Mouse (Mus musculus) midbrain, embryonic 16.5 days (tissue): ENCODE data around the gene Krtcap2. TPM values are rescaled to one million over a fixed set of nuclear protein-coding genes. Genes with fewer than 3 reads are reported as not detected.
A peak's percentile ranks its signal among the peaks of the same experiment; 100 is the strongest.

Experiments
- ATAC-seq: fragments of 200-750 bp; cut with Nextera tagmentation; 2 replicates; pipeline ENCODE4 v1.8.0; 2017; ENCODE audit warnings: moderate TSS enrichment
- H3K27ac ChIP-seq: fragments of 300-500 bp; sonication (generic); 2 replicates; pipeline ENCODE4 v1.5.1; 2014; ENCODE audit warnings: mild to moderate bottlenecking, low read length, mixed read lengths
- H3K27me3 ChIP-seq: fragments of 300-500 bp; sonication (generic); 2 replicates; pipeline ENCODE4 v1.6.1; 2014; ENCODE audit warnings: low read depth, low read length, mixed read lengths; ENCODE audit not compliant: control insufficient read depth, insufficient read depth
- H3K36me3 ChIP-seq: fragments of 300-500 bp; sonication (generic); 2 replicates; pipeline ENCODE4 v1.6.1; 2014; ENCODE audit warnings: mild to moderate bottlenecking, low read length, moderate library complexity, mixed read lengths; ENCODE audit not compliant: control insufficient read depth, insufficient read depth
- H3K4me1 ChIP-seq: fragments of 300-500 bp; sonication (generic); 2 replicates; pipeline ENCODE4 v1.6.1; 2014; ENCODE audit warnings: mild to moderate bottlenecking, low read length, mixed read lengths; ENCODE audit not compliant: control insufficient read depth, insufficient read depth
- H3K4me2 ChIP-seq: fragments of 300-500 bp; sonication (generic); 2 replicates; pipeline ENCODE4 v1.6.1; 2014; ENCODE audit warnings: mild to moderate bottlenecking, low read length, mixed read lengths
- H3K4me3 ChIP-seq: fragments of 300-500 bp; sonication (generic); 2 replicates; pipeline ENCODE4 v1.5.1; 2014; ENCODE audit warnings: low read depth, mild to moderate bottlenecking, low read length, moderate library complexity, mixed read lengths
- H3K9ac ChIP-seq: fragments of 300-500 bp; sonication (generic); 2 replicates; pipeline ENCODE4 v1.6.1; 2014; ENCODE audit warnings: low read depth, low read length, mixed read lengths
- H3K9me3 ChIP-seq: fragments of 300-500 bp; sonication (generic); replicated peaks from 2 replicates; pipeline ENCODE4 v1.6.1; 2014; ENCODE audit warnings: mild to moderate bottlenecking, low read length, mixed read lengths; ENCODE audit not compliant: control insufficient read depth, poor library complexity, severe bottlenecking
- WGBS: fragments of 180-500 bp; shearing (Covaris S2); extraction: QIAGEN DNeasy Blood & Tissue Kit; methylation state at CpG from one replicate; pipeline ENCODE4 v1.1.7; 2014; 5-methylcytosine and 5-hydroxymethylcytosine counted together
- polyA plus RNA-seq: library from polyadenylated mRNA; unstranded; fragments of >200 nt; fragmentation: Nextera tagmentation; extraction: Ambion mirVana; gene quantifications from 2 replicates; pipeline ENCODE4 v1.2.1, GENCODE M21; 2015

Krtcap2 gene
- polyA plus RNA-seq, 1 experiment from 2014 or later, result 195 TPM

DNA sequence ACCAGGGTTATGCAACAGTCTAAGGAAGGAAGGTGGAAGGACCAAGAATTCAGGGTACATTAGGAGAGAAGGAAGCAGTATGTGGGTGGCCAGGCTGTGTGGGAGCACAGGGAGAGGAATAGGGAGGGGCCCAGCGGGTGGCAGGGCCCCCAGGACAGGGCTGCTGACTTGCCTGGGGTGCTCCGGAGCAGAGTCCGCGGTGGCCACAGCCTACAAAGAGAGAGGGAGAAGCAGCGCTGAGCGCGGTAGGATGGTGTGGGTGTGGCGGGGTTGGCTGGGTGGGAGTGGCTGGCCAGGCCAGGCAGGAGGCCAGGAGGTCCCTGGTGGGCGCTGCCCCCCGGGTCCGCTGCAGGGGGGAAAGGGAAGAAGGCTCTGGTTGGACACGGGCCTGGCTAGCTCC lies 7.3 kb upstream of the Krtcap2 start:
- Histone ChIP-seq H3K9me3 (no peaks in the 10 kb centered on the region), H3K4me3 (no peak overlapping the region), H3K9ac (no peak overlapping the region), H3K4me2 (no peak overlapping the region), H3K27ac (no peak overlapping the region), H3K4me1 (peaks cover 13% of the 10 kb centered on the region), H3K27me3 (no peaks in the 10 kb centered on the region), H3K36me3 (peaks cover 72% of the 10 kb centered on the region)
- WGBS, result 62% methylated on average over 8 of the region's 12 CpGs
- ATAC-seq, result no peak

DNA sequence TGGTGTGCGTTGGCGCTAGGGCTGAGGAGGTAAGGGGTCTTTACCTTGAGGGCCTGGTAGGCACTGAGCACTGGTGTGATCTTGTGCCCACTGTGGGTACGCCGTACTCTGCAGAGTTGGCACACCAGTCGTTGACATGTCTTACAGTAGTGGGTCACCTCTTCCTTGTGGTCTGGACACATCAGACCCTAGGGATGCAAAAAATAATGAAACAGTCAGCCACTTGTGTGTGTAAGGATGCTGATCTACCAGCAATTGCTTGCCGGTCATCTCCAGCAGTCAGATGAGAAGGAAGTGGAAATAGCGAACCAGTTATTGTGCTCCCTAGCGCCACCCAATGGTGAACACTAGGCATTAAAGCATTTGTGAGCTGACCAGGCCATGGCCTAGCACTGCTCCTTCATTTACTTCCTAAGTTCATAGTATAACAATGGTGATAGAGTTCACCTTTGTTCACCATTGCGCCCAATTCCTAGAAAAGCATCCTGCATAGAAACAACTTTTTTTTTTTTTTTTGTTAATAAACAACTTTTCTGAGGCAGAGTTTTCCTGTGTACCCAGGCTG lies 3.4 kb upstream of the Krtcap2 start:
- H3K9ac ChIP-seq, result no peak overlapping the region
- no peak overlapping the region for H3K4me2 ChIP-seq
- H3K36me3 ChIP-seq, result peaks cover 39% of the 10 kb centered on the region
- H3K4me3 ChIP-seq, result no peak overlapping the region
- ATAC-seq, result no peak
- no peaks in the 10 kb centered on the region for H3K9me3 ChIP-seq
- H3K27ac ChIP-seq, result no peak overlapping the region
- H3K27me3 ChIP-seq, result no peaks in the 10 kb centered on the region
- 72% methylated on average over 9 of the region's 9 CpGs for WGBS
- H3K4me1 ChIP-seq, result peaks cover 29% of the 10 kb centered on the region

- Histone ChIP-seq H3K4me2 (peak overlapping the region; percentile 86), H3K27me3 (no peaks in the 10 kb centered on the region), H3K27ac (0 out of 2 replicates have a peak overlapping the region, but pooled peaks have one; percentile 19), H3K9ac (peak overlapping the region; percentile 86), H3K36me3 (peaks cover 29% of the 10 kb centered on the region), H3K9me3 (no peaks in the 10 kb centered on the region), H3K4me3 (peak overlapping the region; percentile 71), H3K4me1 (peaks cover 31% of the 10 kb centered on the region)
- WGBS, result 10% methylated on average over 14 of the region's 14 CpGs
- ATAC-seq, result no peak
Measured at GRCm38 (mm10) chr3:89243609-89244008, 2.2 kb upstream of the Krtcap2 start.

GRCm38 (mm10) chr3:89244158-89244981 lies 1.4 kb upstream of the Krtcap2 start:
- H3K27me3 ChIP-seq, result no peaks in the 10 kb centered on the region
- H3K4me3 ChIP-seq, result peak overlapping the region; percentile 71
- peaks cover 25% of the 10 kb centered on the region for H3K36me3 ChIP-seq
- H3K27ac ChIP-seq, result peak overlapping the region; percentile 95
- peaks cover 31% of the 10 kb centered on the region for H3K4me1 ChIP-seq
- H3K9me3 ChIP-seq, result no peaks in the 10 kb centered on the region
- WGBS, result 11% methylated on average over 25 of the region's 25 CpGs
- H3K9ac ChIP-seq, result peak overlapping the region; percentile 86
- peak overlapping the region; percentile 86 for H3K4me2 ChIP-seq
- peak; percentile 27 for ATAC-seq

GRCm38 (mm10) chr3:89244982-89245687 lies 631 bp upstream of the Krtcap2 start:
- peaks cover 19% of the 10 kb centered on the region for H3K36me3 ChIP-seq
- peak overlapping the region; percentile 86 for H3K9ac ChIP-seq
- H3K27me3 ChIP-seq, result no peaks in the 10 kb centered on the region
- no peaks in the 10 kb centered on the region for H3K9me3 ChIP-seq
- ATAC-seq, result peak; percentile 70
- 0% methylated on average over 12 of the region's 26 CpGs for WGBS
- peak overlapping the region; percentile 86 for H3K4me2 ChIP-seq
- peak overlapping the region; percentile 95 for H3K27ac ChIP-seq
- peak overlapping the region; percentile 71 for H3K4me3 ChIP-seq
- H3K4me1 ChIP-seq, result peaks cover 31% of the 10 kb centered on the region

DNA sequence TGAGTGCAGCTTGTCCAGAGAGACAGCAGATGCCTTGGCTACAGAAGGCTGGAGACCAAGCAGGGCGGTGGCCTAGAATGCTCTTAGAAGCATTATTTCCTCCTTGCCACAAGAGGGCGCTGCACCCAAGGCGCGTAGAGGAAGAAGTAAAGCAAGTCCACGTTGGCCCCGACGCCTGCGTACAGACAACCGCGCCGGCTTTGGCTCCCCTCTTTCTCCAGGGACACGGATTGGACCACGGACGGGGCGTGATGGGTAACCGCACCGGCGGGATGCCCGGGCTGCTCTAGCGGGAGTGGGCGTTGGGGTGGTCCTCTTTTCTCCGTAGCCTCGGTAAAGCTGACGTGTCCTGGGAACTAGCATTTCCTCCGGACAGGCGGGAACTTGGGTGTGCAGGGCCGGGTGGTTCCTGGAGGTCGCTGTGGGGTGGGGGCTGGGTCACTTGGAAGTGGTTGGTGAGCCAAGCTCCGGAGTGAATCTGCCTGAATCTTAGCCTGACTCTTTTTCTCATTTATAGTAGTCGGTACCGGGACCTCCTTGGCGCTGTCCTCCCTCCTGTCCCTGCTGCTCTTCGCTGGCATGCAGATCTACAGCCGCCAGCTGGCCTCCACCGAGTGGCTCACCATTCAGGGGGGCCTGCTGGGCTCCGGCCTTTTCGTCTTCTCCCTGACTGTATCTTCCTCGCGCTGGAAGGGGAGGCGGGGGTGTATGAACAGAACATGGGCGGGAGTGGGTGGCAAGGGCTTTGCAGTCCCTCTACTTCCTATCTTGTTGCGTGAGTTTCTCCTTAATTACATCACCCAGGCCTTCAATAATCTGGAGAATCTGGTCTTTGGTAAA lies 715 bp downstream of the Krtcap2 start, which contains the start of gene Trim46:
Gene Trim46 (minus strand): TSS at position 49 of the 840 bp plus-strand sequence.
- peak within 1 kb of the TSS; percentile 71 for H3K4me3 ChIP-seq
- H3K9me3 ChIP-seq, result no peaks in the 10 kb centered on the region
- under 1% methylated on average over 42 of the region's 42 CpGs for WGBS
- no peaks in the 10 kb centered on the region for H3K27me3 ChIP-seq
- peak within 1 kb of the TSS; percentile 86 for H3K4me2 ChIP-seq
- peak within 1 kb of the TSS; percentile 86 for H3K9ac ChIP-seq
- H3K27ac ChIP-seq, result peak within 1 kb of the TSS; percentile 95
- ATAC-seq, result peak; percentile 74
- peaks cover 8% of the 10 kb centered on the region for H3K36me3 ChIP-seq
- peaks cover 33% of the 10 kb centered on the region for H3K4me1 ChIP-seq

- Histone ChIP-seq H3K4me2 (peak overlapping the region; percentile 86), H3K9ac (no peak overlapping the region), H3K27me3 (no peaks in the 10 kb centered on the region), H3K36me3 (peaks cover 2% of the 10 kb centered on the region; the same call in 1 of the 2 replicates), H3K4me1 (peaks cover 30% of the 10 kb centered on the region), H3K9me3 (no peaks in the 10 kb centered on the region), H3K27ac (no peak overlapping the region), H3K4me3 (no peak overlapping the region; the same call in 1 of the 2 replicates)
- ATAC-seq, result no peak
- WGBS, result 91% methylated on average over 4 of the region's 4 CpGs
Measured at GRCm38 (mm10) chr3:89247466-89247865, 1.7 kb downstream of the Krtcap2 start.

- Histone ChIP-seq H3K9ac (no peak overlapping the region), H3K4me3 (no peak overlapping the region), H3K4me1 (peaks cover 12% of the 10 kb centered on the region), H3K9me3 (no peaks in the 10 kb centered on the region), H3K4me2 (no peak overlapping the region), H3K27me3 (no peaks in the 10 kb centered on the region), H3K36me3 (peaks cover 2% of the 10 kb centered on the region; the same call in 1 of the 2 replicates), H3K27ac (no peak overlapping the region)
- whole genome bisulfite sequencing, result 23% methylated on average over 7 of the region's 7 CpGs
- ATAC-seq, result no peak
Measured at GRCm38 (mm10) chr3:89250435-89251040, 4.8 kb downstream of the Krtcap2 start.
